Mouse (Mus musculus): Measurements from ENCODE around the gene Gdpd3. TPM values are rescaled to one million over a fixed set of nuclear protein-coding genes. Genes with fewer than 3 reads are reported as not detected.
A peak's percentile ranks its signal among the peaks of the same experiment; 100 is the strongest.

The Gdpd3 gene
- total RNA-seq, 4 experiments from 2014 or later = 1.8 to 9.2 (median 5.6) TPM

DNA sequence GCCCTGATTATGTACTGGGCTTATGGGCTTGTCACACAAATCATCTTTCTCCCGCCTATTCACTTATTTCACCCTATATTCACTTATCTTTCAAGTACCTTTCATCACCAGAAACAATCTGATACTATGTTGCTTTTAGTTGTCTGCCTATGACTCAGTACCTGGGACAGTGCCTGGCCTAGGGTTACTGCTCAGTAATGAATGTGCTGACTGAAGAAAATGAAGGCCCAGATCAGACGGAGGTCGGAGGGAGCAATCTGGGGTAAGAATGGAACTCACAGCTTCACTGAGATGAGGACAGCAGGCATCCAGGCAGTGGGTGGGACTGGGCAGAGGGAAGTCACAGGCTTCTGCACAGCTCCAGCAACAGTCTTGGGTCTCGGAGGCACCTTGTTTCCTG lies 41.3 kb downstream of the Gdpd3 start:
- DNase-seq = no peak

DNA sequence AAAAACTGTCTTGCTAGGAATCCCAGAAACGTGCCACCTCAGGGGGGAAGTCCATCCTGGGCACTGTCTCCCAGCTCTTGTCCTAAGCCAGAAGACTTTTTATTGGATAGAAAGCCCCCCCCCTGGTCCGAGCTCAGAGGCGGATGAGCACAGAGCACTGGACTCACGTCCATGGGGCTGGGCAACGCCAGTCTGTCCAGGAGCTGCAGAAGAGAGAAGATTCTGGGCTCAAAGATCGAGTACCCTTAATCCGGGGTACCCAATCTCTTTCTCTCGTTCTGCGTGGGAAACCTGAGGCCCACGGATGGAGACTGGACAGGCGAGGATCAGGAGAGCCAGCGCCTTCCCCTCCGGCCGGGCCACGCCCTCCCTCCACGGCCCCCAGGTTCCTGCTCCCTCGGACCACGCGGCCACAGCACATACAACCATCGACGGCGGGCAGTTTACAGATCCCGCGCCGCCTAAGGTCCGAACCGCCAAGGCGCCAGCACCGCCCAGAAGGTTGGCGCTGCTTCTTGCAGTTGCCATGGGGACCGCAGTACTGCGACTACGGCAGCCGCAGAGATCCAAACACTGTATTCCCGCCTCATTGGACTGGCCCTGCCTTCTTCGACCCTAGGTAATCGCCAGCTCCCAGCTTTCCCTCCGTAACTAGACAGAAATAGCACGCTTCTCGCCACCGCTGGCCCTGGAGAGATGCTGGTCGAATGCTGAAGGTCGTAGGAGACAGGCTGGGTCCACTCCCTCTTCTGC lies 42.7 kb downstream of the Gdpd3 start:
- DNase-seq = peak; percentile 86

DNA sequence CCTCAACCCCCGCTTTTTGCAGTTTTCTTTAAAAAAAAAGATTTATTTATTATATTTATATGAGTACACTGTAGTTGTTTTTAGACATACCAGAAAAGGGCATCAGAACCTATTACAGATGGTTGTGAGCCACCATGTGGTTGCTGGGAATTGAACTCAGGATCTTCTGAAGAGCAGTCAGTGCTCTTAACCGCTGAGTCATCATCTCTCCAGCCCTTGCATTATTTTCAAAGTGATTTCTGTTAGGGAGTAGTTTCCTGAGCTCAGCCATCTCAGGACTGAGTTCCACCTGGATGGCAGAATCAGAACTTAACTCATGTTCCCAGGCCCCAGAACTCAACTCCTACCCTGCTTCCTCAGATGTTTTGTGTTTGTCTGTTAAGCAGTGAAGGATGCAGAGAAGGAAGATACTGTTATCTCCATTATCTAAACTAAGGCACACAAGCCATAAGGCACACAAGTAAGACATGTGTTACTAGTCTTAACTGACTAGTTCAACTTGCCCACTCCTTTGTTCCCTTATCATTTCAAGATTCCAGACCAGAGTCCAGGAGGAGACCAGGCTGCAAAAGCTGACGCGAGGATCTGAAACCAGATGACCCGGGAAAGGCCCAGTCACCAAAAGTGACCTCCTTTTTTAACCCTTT lies 43.7 kb downstream of the Gdpd3 start:
- no peak for DNase-seq

DNA sequence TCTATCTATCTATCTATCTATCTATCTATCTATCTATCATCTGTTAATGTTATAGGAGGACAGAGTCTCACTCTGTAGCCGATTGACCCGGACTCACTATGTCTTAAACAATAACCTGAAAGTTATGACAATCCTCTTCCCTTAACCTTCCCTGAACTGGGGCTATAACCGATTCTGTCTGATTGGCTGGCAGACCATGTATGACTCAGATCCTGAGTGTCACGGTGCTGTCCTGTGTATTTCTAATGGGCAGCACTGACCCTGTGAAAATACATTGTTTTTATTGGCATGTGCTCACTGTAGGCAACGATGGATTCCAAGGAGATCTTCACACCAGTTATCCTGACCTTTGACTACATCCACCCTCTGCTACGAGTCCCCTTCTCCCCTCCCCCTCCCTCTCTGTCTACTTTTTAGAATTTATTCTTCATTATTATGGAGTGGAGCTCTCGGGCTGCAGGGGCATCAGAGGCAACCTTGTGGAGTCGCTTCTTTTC lies 49.6 kb downstream of the Gdpd3 start:
- DNase-seq = no peak

DNA sequence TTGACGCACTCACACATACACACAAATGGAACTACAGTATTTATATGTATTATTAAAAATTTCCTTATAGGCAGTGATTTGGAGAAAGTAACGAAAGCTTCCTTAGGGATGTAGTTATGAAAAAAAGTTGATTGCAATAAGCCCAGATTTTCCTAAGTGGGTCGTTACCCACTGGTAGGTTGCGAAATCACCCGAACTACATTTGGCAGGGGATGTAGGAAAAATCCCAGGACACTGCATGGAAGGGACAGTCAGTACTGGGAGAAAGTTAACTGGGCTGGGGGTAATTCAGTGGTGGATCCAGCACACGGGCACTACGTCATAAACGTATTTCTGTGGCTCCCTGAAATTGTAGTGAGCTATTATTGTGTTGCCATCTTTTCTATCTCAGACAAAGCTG lies 50.4 kb downstream of the Gdpd3 start:
- DNase-seq = no peak

DNA sequence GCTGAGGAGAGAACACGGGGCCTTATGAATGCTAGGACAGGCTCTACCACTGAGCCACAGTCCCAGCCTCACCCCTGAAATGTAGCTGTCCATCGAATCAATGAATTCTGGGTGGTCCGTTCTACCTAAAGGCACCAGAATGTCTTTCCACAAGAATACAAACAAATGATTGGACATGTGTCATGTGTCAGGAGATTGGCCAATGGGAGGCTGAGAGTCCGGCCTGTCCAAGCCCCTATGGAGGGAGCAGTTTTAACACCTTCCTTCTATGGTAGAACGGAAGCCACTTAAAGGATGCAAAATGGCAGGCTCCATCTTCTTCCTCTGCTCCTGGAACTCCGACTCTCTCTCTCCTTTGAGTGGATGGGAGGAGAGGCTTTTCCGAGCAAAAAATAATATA lies 51.5 kb downstream of the Gdpd3 start:
- no peak for DNase-seq

DNA sequence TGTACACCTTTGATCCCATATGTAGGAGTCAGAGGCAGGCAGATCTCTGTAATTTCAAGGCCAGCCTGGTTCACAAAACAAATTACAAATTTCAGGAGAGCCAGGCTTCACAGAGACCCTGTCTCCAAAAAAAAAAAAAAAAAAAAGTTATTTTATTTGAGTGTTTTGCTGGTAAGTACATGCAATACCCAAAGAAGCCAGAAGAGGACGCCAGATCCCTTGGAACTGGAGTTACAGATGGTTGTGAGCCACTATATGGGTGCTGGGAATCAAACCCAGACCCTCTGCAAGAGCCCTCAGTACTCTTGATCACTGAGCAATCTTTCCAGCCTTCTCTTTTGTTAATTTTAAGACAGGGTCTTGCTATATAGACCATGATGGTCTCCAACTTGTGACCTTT lies 52.7 kb downstream of the Gdpd3 start:
- DNase-seq = no peak

DNA sequence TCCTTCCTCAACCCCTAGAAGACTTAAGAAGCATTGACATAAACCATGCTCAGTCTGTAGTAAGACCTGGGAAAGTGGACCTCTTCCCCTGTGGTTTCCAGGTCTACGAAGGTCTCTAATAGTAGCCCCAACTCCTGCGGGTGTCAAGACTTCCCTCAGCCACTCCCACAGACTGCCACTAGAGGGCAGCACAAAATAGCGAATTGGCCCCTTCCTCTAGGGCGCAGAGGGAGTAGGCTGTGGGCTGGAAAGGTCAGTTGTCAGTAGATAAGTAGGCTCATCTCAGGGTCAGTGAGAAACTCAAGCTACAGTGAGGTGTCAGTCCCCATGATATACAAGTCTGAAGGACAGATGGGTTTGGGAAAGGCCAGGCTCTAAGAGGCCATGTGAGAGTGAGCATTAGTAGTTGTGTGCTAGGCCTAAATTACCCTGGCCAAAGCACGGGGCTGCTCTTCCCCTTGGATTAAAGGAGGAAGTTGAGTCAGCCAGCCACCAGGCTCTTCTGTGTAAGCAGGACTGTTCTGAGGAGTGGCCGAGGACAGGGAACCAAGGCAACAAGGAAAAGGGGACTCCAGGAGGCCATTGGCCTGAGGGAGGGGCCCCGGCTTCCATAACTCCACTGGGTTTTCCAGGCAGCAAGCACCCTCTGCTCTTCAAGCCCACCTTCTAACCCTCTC lies 55.8 kb downstream of the Gdpd3 start:
- DNase-seq = peak; percentile 75

DNA sequence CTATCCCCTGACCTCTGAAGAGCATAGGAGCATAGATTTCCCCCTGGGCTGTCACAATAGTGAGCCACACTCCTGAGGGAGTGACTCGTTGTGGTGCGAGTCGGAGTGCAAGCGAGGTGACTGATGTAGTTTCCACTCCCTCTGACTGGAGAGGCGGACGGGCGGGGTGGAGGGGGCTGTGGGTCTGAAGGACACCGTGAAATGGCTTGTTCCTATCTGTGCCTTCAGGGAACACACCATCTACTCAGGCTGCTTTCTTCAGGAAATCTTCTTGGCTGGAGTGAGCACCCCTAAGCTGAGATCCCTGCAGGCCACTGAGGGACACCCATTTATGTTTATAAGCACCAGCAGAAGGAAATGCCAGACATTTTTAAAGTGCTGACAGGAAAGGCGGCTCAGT lies 56.6 kb downstream of the Gdpd3 start:
- no peak for DNase-seq

DNA sequence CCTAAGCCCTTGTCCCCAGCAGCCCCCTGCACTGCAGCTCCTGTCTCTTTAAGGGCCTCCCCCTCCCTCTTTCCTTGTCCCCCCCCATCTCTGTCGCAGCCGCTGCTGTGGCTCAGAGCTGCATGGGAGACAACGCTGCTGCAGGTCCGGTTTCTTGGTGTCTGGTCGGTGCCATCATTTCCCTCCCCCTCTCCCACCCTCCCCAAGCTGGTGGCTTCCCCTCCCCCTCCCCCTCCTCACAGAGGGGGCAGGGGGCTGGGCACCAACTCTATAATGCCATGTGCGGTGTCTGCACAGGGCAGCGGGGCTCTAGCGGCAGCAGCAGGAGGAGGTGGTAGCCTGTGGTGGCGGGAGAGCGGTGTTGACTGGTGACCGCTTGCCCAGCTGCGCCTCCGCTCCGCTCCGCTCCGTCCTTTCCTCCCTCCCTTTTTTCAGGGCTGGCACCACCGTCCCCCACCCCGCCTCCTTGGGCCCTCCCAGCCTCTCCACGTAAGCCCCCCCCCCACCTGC lies 57.1 kb downstream of the Gdpd3 start:
- DNase-seq = no peak

DNA sequence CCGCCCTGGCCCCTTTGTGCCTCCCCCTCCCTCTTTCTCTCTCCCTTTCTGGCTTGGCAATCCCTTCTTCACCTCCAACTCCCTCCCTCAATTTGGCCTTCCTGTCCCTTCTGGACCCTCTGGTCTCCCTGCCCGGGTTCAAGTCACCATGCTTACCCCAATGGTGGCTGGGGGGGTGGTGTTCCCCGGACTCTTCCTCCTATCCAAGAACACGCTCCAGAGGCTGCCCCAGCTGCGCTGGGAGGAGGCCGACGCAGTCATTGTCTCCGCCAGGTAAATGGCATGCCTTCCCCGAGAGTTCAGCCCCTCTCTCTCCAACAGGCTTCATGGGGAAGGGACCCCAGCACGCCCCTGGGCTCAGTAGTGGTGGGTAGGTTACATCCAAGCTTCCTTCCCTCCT lies 57.8 kb downstream of the Gdpd3 start:
- DNase-seq = no peak

Other genes with a start within 250 kb of the Gdpd3 start
- gene Eif3c, start 199.9 kb upstream of the Gdpd3 start, total RNA-seq (2022) = 100 to 1,000 TPM; 206 to 258 (median 232) TPM
- gene Apobr, start 181.4 kb upstream of the Gdpd3 start, total RNA-seq (2022) = 1 to 10 TPM; 1.4 to 4.3 (median 3.3) TPM
- 10 to 100 TPM; 25.6 to 55.5 (median 39.8) TPM for gene Cln3, start 180.5 kb upstream of the Gdpd3 start, total RNA-seq (2022)
- gene Il27, start 171.4 kb upstream of the Gdpd3 start, total RNA-seq (2022) = not detected
- 10 to 100 TPM in 2 of 4 experiments, 1 to 10 TPM in 2; 7.9 to 17.5 (median 10.3) TPM for gene Nupr1, start 135.5 kb upstream of the Gdpd3 start, total RNA-seq (2022)
- gene Sgf29, start 117.0 kb upstream of the Gdpd3 start, total RNA-seq (2022) = 10 to 100 TPM; 30.5 to 44.4 (median 38.2) TPM
- gene Sult1a1, start 89.9 kb upstream of the Gdpd3 start, total RNA-seq (2022) = 10 to 100 TPM; 33.4 to 42.0 (median 40.2) TPM
- 100 to 1,000 TPM in 1 of 4 experiments, 10 to 100 TPM in 3; 78.0 to 116 (median 95.6) TPM for gene Bola2, start 70.9 kb upstream of the Gdpd3 start, total RNA-seq (2022)
- gene Slx1b, start 70.5 kb upstream of the Gdpd3 start, total RNA-seq (2022) = 10 to 100 TPM; 14.7 to 21.1 (median 18.2) TPM
- 10 to 100 TPM; 21.0 to 28.2 (median 25.0) TPM for gene Coro1a, start 58.5 kb upstream of the Gdpd3 start, total RNA-seq (2022)
- gene Mapk3, start 6.7 kb upstream of the Gdpd3 start, total RNA-seq (2022) = 100 to 1,000 TPM; 117 to 195 (median 156) TPM
- 100 to 1,000 TPM; 114 to 148 (median 125) TPM for gene Ypel3, start 10.6 kb downstream of the Gdpd3 start, total RNA-seq (2022)
- gene Tbx6, start 15.1 kb downstream of the Gdpd3 start, total RNA-seq (2022) = under 1 TPM in 3 of 4 experiments, not detected in 1; 0.35 to 0.74 (median 0.56) TPM
- gene Ppp4c, start 26.2 kb downstream of the Gdpd3 start, total RNA-seq (2022) = 100 to 1,000 TPM in 1 of 4 experiments, 10 to 100 TPM in 3; 85.9 to 100 (median 94.9) TPM
- 10 to 100 TPM in 3 of 4 experiments, 1 to 10 TPM in 1; 9.4 to 16.7 (median 13.8) TPM for gene Fam57b, start 31.3 kb downstream of the Gdpd3 start, total RNA-seq (2022)
- not detected for gene 4930451I11Rik, start 65.3 kb downstream of the Gdpd3 start, total RNA-seq (2022)
- 1 to 10 TPM in 2 of 4 experiments, under 1 TPM in 2; 0.15 to 1.4 (median 1.1) TPM for gene Doc2a, start 81.1 kb downstream of the Gdpd3 start, total RNA-seq (2022)
- 10 to 100 TPM in 3 of 4 experiments, 1 to 10 TPM in 1; 8.7 to 21.8 (median 15.2) TPM for gene Hirip3, start 95.6 kb downstream of the Gdpd3 start, total RNA-seq (2022)
- 10 to 100 TPM; 42.7 to 56.2 (median 48.0) TPM for gene Ino80e, start 96.0 kb downstream of the Gdpd3 start, total RNA-seq (2022)
- 100 to 1,000 TPM in 2 of 4 experiments, 10 to 100 TPM in 2; 68.1 to 117 (median 94.5) TPM for gene Taok2, start 118.4 kb downstream of the Gdpd3 start, total RNA-seq (2022)
- gene Tmem219, start 156.6 kb downstream of the Gdpd3 start, total RNA-seq (2022) = 10 to 100 TPM; 29.4 to 48.6 (median 37.2) TPM
- 10 to 100 TPM; 20.9 to 35.2 (median 33.6) TPM for gene Kctd13, start 162.5 kb downstream of the Gdpd3 start, total RNA-seq (2022)
- gene Asphd1, start 183.2 kb downstream of the Gdpd3 start, total RNA-seq (2022) = 1 to 10 TPM; 1.7 to 5.0 (median 3.7) TPM
- 100 to 1,000 TPM in 3 of 4 experiments, 10 to 100 TPM in 1; 94.1 to 133 (median 117) TPM for gene Sez6l2, start 184.2 kb downstream of the Gdpd3 start, total RNA-seq (2022)
- 100 to 1,000 TPM in 3 of 4 experiments, 10 to 100 TPM in 1; 99.2 to 107 (median 103) TPM for gene Cdipt, start 209.6 kb downstream of the Gdpd3 start, total RNA-seq (2022)
- gene Cdiptos, start 209.8 kb downstream of the Gdpd3 start, total RNA-seq (2022) = 1 to 10 TPM in 1 of 4 experiments, under 1 TPM in 3; 0.46 to 1.8 (median 0.71) TPM
- 100 to 1,000 TPM; 117 to 186 (median 125) TPM for gene Mvp, start 248.3 kb downstream of the Gdpd3 start, total RNA-seq (2022)

Data from adrenal gland, adult 8-10 months (tissue).